Mouse (Mus musculus) spleen, adult 2 months (tissue): ENCODE results near the gene Tsc22d1.

ENCODE experiments used
- CTCF ChIP-seq: fragments of 200-500 bp; IDR thresholded peaks from 2 replicates; pipeline ENCODE4 v1.5.1; 2011; ENCODE audit warnings: mild to moderate bottlenecking, inconsistent platforms; ENCODE audit not compliant: insufficient read depth, insufficient read length, insufficient replicate concordance; ENCODE audit errors: extremely low read depth
- POLR2A ChIP-seq: fragments of 200-500 bp; IDR thresholded peaks from 2 replicates; pipeline ENCODE4 v1.6.1; 2011; ENCODE audit warnings: low read depth, low read length, inconsistent platforms

- TF ChIP-seq CTCF (no peak), POLR2A (no peak)
Observed at GRCm38 (mm10) chr14:76480507-76480906, 65.7 kb downstream of the Tsc22d1 start.
